Mouse (Mus musculus): ENCODE measurements around the gene Gm20388. TPM values are rescaled to one million over a fixed set of nuclear protein-coding genes. Genes with fewer than 3 reads are reported as not detected.

Gene Gm20388
- polyA plus RNA-seq, 1 experiment from 2014 or later: not detected

DNA sequence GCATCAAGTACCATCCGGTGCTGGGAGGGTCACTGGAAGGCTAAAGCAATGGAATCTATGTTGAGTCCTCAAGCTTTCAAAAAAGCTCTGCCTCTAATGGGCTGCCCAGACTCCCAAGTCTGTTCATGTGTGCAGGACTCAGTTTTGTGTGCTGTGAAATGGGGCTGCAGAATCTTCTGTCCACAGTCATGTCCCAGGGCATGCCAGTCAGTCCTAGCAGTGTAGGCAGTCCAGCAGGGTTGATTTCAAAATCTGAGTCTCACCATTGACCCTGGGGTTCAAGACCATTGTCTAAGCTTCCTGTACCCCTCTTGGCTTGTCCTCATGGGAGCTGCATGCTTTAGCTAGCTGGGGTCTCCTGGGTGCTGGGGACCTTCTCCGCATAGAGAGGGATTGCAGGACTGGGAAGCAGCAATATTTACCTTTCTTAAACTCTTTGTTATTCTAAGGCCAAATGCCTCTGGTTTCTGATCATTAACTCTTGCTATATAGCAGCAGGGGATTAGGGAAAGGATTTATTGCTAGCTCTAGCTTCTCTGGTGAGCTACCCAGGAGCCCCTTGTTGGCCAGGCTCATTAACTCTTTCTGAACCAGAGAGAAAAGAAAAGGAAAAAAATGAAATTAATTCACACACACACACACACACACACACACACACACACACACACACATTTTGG is 94.2 kb downstream of the Gm20388 start:
- Histone ChIP-seq H3K4me3 (ENCODE audit: low read length) (no peak overlapping the region), H3K9me3 (ENCODE audit: control insufficient read depth, low read length) (no peaks in the 10 kb centered on the region), H3K36me3 (ENCODE audit: control insufficient read depth, insufficient read depth, low read length) (no peaks in the 10 kb centered on the region), H3K4me2 (replicated peaks; ENCODE audit: low read depth, low read length) (peak overlapping the region; percentile 21; the same call in 1 of the 2 replicates), H3K9ac (ENCODE audit: low read depth, low read length) (no peak overlapping the region), H3K27me3 (ENCODE audit: control insufficient read depth, insufficient read depth, low read length) (no peaks in the 10 kb centered on the region), H3K4me1 (ENCODE audit: control insufficient read depth, insufficient read depth, low read length) (peaks cover 46% of the 10 kb centered on the region), H3K27ac (ENCODE audit: low read depth, low read length) (peak overlapping the region; percentile 42; the same call in 1 of the 2 replicates)
- WGBS: 14% methylated on average over 2 of the region's 2 CpGs
- ATAC-seq (ENCODE audit: low FRiP score, low TSS enrichment): peak; percentile 14; the same call in 1 of the 2 replicates

DNA sequence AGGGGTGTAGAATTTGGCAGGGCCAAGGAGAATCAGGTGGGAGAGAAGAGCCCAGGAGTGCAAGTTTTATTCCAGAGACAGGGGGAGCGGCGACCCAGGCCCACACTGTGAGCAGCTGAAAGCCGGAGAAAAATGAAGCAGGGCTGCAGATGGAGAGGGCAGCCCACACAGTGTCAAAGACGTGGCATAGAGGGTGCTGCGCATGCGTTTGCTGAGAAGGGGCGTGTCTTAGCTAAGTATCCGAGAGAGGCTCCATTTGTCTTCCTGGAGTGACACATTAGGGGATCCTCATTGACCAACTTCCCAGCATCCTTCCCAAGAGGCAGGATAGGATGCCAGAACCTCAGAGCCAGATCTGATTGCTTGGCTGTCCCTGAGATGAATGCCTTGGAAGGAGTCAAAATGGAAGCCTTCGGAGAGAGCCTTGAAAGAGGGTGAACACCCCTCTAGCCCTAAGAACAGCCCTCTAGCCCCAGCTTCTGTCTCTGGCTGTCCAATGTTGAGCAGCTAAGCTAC is 96.1 kb downstream of the Gm20388 start:
- H3K4me1 ChIP-seq (ENCODE audit: control insufficient read depth, insufficient read depth, low read length): peaks cover 40% of the 10 kb centered on the region
- ATAC-seq (ENCODE audit: low FRiP score, low TSS enrichment): no peak

DNA sequence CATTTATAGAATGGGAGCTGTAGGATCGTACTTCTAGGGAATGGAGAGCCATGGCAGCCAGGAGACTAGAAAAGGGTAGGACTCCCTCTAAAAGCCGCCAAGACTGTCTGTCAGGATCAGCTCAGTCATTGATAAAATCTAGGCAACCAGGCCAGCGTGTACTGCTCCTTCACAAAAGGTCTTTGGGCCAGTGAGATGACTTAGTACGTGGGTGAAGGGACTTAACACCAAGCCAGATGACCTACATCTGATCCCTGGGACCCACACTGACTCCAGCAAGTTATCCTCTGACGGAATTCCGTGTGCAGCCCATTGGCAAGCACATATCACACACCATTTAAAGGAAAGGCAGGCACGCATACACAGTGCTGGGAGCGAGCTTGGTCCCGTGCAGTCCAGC is 96.5 kb downstream of the Gm20388 start:
- H3K27ac ChIP-seq (ENCODE audit: low read depth, low read length): no peak overlapping the region
- H3K9me3 ChIP-seq (ENCODE audit: control insufficient read depth, low read length): no peaks in the 10 kb centered on the region
- no peak for ATAC-seq (ENCODE audit: low FRiP score, low TSS enrichment)
- H3K36me3 ChIP-seq (ENCODE audit: control insufficient read depth, insufficient read depth, low read length): no peaks in the 10 kb centered on the region
- H3K4me1 ChIP-seq (ENCODE audit: control insufficient read depth, insufficient read depth, low read length): peaks cover 37% of the 10 kb centered on the region
- H3K4me3 ChIP-seq (ENCODE audit: low read length): no peak overlapping the region
- no peak overlapping the region for H3K9ac ChIP-seq (ENCODE audit: low read depth, low read length)
- H3K4me2 ChIP-seq (replicated peaks; ENCODE audit: low read depth, low read length): no peak overlapping the region
- H3K27me3 ChIP-seq (ENCODE audit: control insufficient read depth, insufficient read depth, low read length): no peaks in the 10 kb centered on the region
- WGBS: 72% methylated on average over 9 of the region's 9 CpGs

More for the DNA sequence above, 96.1 kb downstream of the Gm20388 start:
- Histone ChIP-seq H3K27me3 (ENCODE audit: control insufficient read depth, insufficient read depth, low read length) (no peaks in the 10 kb centered on the region), H3K36me3 (ENCODE audit: control insufficient read depth, insufficient read depth, low read length) (no peaks in the 10 kb centered on the region), H3K4me2 (replicated peaks; ENCODE audit: low read depth, low read length) (no peak overlapping the region), H3K4me3 (ENCODE audit: low read length) (no peak overlapping the region), H3K27ac (ENCODE audit: low read depth, low read length) (no peak overlapping the region), H3K9me3 (ENCODE audit: control insufficient read depth, low read length) (no peaks in the 10 kb centered on the region), H3K9ac (ENCODE audit: low read depth, low read length) (no peak overlapping the region)
- WGBS: 27% methylated on average over 9 of the region's 9 CpGs

DNA sequence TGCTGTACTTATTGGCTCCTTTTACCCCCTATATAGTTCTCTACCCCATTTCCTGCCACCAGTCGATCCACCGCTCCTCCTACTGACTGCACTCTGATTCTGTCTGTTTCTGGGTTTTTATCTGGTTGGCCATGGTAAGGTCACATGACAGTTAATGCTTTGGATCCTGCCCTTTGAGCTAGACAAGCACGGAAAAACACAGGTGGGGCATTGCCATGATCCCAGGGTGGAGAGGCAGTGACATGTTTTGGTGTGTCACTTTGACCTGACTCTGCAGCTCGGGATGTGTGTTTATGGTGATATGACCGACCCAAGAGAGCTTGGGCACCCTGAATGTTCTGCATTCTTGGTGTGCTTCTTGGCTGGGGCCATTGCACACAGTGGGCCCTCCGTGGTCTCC is 98.6 kb downstream of the Gm20388 start:
- Histone ChIP-seq H3K4me2 (replicated peaks; ENCODE audit: low read depth, low read length) (no peak overlapping the region), H3K4me1 (ENCODE audit: control insufficient read depth, insufficient read depth, low read length) (peaks cover 25% of the 10 kb centered on the region), H3K9me3 (ENCODE audit: control insufficient read depth, low read length) (no peaks in the 10 kb centered on the region), H3K36me3 (ENCODE audit: control insufficient read depth, insufficient read depth, low read length) (no peaks in the 10 kb centered on the region), H3K4me3 (ENCODE audit: low read length) (no peak overlapping the region), H3K27ac (ENCODE audit: low read depth, low read length) (no peak overlapping the region), H3K27me3 (ENCODE audit: control insufficient read depth, insufficient read depth, low read length) (no peaks in the 10 kb centered on the region), H3K9ac (ENCODE audit: low read depth, low read length) (no peak overlapping the region)
- 69% methylated on average over 6 of the region's 6 CpGs for WGBS
- no peak for ATAC-seq (ENCODE audit: low FRiP score, low TSS enrichment)

DNA sequence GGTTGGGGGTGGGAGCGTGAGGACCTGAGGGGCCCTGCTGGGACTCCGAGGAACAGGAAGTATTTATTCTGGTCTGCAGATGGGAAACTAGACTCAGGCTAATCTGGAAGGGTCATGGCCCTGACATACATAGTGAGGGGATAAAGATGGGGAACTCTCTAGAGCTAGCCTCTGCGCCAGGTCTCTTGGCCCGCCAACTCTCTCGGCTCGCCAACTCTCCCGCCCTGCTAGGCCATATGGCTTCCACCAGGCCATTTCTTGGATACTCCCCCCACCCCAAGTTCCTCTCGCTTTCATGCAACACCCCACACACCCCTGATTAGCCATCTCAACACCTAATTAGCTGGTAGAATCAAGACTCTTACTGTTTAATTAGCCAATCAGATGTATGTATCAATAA is 101.8 kb downstream of the Gm20388 start:
- no peaks in the 10 kb centered on the region for H3K9me3 ChIP-seq (ENCODE audit: control insufficient read depth, low read length)
- no peak overlapping the region for H3K4me3 ChIP-seq (ENCODE audit: low read length)
- H3K27ac ChIP-seq (ENCODE audit: low read depth, low read length): no peak overlapping the region
- no peak for ATAC-seq (ENCODE audit: low FRiP score, low TSS enrichment)
- no peaks in the 10 kb centered on the region for H3K27me3 ChIP-seq (ENCODE audit: control insufficient read depth, insufficient read depth, low read length)
- peaks cover 12% of the 10 kb centered on the region for H3K4me1 ChIP-seq (ENCODE audit: control insufficient read depth, insufficient read depth, low read length)
- no peak overlapping the region for H3K9ac ChIP-seq (ENCODE audit: low read depth, low read length)
- no peaks in the 10 kb centered on the region for H3K36me3 ChIP-seq (ENCODE audit: control insufficient read depth, insufficient read depth, low read length)
- WGBS: 92% methylated on average over 8 of the region's 8 CpGs
- H3K4me2 ChIP-seq (replicated peaks; ENCODE audit: low read depth, low read length): no peak overlapping the region

DNA sequence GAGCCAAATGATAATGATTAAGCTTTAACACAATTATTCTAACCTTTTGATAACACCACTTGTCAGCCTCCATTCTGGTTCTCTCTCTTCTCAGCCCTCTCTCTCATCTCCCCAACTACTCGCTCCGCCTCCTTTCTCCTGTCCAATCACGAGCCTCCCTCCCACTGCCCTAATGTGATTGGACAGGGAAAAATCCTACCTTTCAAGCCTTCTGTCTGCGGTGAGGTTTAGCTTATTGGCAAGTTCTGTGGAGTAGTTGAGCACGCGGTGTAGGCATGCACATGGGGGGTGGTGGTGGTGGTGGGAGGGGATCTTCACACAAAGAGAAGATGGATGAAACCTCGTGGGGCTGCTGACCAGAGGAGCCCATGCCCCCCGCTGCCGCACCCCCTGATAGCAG is 102.3 kb downstream of the Gm20388 start:
- no peak overlapping the region for H3K9ac ChIP-seq (ENCODE audit: low read depth, low read length)
- H3K36me3 ChIP-seq (ENCODE audit: control insufficient read depth, insufficient read depth, low read length): no peaks in the 10 kb centered on the region
- no peaks in the 10 kb centered on the region for H3K27me3 ChIP-seq (ENCODE audit: control insufficient read depth, insufficient read depth, low read length)
- 39% methylated on average over 9 of the region's 9 CpGs for WGBS
- H3K4me2 ChIP-seq (replicated peaks; ENCODE audit: low read depth, low read length): no peak overlapping the region
- no peaks in the 10 kb centered on the region for H3K9me3 ChIP-seq (ENCODE audit: control insufficient read depth, low read length)
- H3K4me1 ChIP-seq (ENCODE audit: control insufficient read depth, insufficient read depth, low read length): peaks cover 12% of the 10 kb centered on the region
- H3K27ac ChIP-seq (ENCODE audit: low read depth, low read length): no peak overlapping the region
- ATAC-seq (ENCODE audit: low FRiP score, low TSS enrichment): no peak
- no peak overlapping the region for H3K4me3 ChIP-seq (ENCODE audit: low read length)

DNA sequence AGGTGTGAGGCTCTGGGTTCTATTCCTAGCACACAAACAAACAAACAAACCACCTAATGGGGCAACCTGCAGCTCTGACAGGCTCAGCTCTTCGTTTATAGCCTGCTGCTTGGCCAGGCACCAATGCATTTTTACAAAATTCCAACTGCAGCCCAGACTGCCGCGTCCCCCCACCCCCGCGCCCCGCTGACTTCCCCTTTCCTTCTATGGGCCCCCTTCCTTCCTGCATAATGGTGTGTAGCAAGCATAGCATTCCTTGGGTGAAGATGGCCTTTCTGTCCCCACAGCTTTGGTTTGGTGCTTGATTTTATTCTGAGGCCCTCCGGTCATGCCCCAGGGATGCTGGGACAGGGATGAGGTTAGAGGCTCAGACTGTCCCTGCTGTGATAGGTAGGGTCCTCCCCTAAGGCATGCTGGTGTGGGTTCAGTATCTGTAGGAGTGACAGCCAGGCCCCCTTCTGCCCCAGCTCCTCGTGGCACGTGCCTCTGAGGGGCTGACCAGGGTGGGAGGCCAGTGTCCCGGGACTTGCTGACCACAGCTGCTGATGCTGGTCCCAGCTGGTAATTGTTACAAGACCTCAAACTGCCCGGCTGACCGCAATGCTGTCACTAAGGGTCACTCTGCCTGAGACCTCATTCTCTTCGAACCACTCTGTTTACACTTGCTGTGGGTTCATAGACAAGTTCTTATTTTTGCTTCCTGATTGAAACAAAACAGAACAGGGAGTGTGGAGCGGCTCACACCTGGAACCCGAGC is 103.8 kb downstream of the Gm20388 start:
- H3K4me3 ChIP-seq (ENCODE audit: low read length): no peak overlapping the region
- no peak overlapping the region for H3K9ac ChIP-seq (ENCODE audit: low read depth, low read length)
- peak; percentile 58 for ATAC-seq (ENCODE audit: low FRiP score, low TSS enrichment)
- 36% methylated on average over 15 of the region's 15 CpGs for WGBS
- H3K4me1 ChIP-seq (ENCODE audit: control insufficient read depth, insufficient read depth, low read length): peaks cover 12% of the 10 kb centered on the region
- no peak overlapping the region for H3K27ac ChIP-seq (ENCODE audit: low read depth, low read length)
- H3K36me3 ChIP-seq (ENCODE audit: control insufficient read depth, insufficient read depth, low read length): no peaks in the 10 kb centered on the region
- no peaks in the 10 kb centered on the region for H3K9me3 ChIP-seq (ENCODE audit: control insufficient read depth, low read length)
- no peaks in the 10 kb centered on the region for H3K27me3 ChIP-seq (ENCODE audit: control insufficient read depth, insufficient read depth, low read length)
- H3K4me2 ChIP-seq (replicated peaks; ENCODE audit: low read depth, low read length): no peak overlapping the region

DNA sequence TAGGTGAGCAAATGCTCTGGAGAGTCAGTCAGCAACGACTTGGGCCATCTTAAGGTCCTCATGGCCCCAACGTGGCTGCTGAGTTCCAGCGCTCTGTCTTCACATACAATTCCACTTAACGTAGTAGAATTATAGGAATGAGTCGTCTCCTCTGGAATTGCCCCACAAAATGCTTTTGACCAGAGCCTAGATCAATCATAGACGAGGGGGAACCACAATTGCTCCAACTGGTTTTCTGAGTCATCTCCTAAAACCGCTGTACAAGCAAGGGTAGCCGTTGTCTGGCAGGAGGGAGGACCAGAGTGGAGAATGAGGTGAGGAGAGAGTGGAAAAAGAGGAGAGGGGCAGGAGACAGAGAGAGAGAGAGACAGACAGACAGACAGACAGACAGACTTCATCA is 105.3 kb downstream of the Gm20388 start:
- no peak overlapping the region for H3K4me3 ChIP-seq (ENCODE audit: low read length)
- ATAC-seq (ENCODE audit: low FRiP score, low TSS enrichment): no peak
- no peak overlapping the region for H3K27ac ChIP-seq (ENCODE audit: low read depth, low read length)
- H3K4me1 ChIP-seq (ENCODE audit: control insufficient read depth, insufficient read depth, low read length): peaks cover 12% of the 10 kb centered on the region
- 90% methylated on average over 8 of the region's 8 CpGs for WGBS
- H3K27me3 ChIP-seq (ENCODE audit: control insufficient read depth, insufficient read depth, low read length): no peaks in the 10 kb centered on the region
- no peaks in the 10 kb centered on the region for H3K36me3 ChIP-seq (ENCODE audit: control insufficient read depth, insufficient read depth, low read length)
- no peaks in the 10 kb centered on the region for H3K9me3 ChIP-seq (ENCODE audit: control insufficient read depth, low read length)
- H3K4me2 ChIP-seq (replicated peaks; ENCODE audit: low read depth, low read length): no peak overlapping the region
- no peak overlapping the region for H3K9ac ChIP-seq (ENCODE audit: low read depth, low read length)

DNA sequence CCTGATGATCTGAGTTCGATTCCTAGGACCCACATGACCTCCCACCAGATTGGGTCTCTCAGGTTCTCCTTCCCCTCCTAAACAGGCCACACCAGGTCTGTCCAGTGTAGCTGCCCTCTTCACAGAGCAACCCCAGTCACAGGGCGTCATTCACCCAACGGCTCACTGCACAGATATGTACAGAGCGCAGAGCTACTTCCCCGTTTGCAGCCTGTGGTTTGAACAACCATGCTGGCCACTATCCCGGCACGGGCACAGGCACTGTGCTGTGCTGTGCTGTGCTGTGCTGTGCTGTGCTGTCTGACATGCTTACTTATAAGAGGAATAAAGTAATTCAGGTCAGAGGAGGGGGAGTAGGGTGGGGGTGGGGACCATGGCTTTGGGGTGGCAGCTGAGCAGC is 105.8 kb downstream of the Gm20388 start:
- Histone ChIP-seq H3K4me2 (replicated peaks; ENCODE audit: low read depth, low read length) (no peak overlapping the region), H3K9ac (ENCODE audit: low read depth, low read length) (no peak overlapping the region), H3K4me3 (ENCODE audit: low read length) (no peak overlapping the region), H3K27me3 (ENCODE audit: control insufficient read depth, insufficient read depth, low read length) (no peaks in the 10 kb centered on the region), H3K36me3 (ENCODE audit: control insufficient read depth, insufficient read depth, low read length) (no peaks in the 10 kb centered on the region), H3K27ac (ENCODE audit: low read depth, low read length) (no peak overlapping the region), H3K9me3 (ENCODE audit: control insufficient read depth, low read length) (no peaks in the 10 kb centered on the region), H3K4me1 (ENCODE audit: control insufficient read depth, insufficient read depth, low read length) (peaks cover 12% of the 10 kb centered on the region)
- 72% methylated on average over 7 of the region's 7 CpGs for whole genome bisulfite sequencing
- no peak for ATAC-seq (ENCODE audit: low FRiP score, low TSS enrichment)
